Mouse (Mus musculus) myocyte (in vitro differentiated cells): Measurements from ENCODE around the gene Asic2.

Experiments used
- CEBPB ChIP-seq: IDR thresholded peaks from 2 replicates; pipeline ENCODE4 v1.6.1; 2011; ENCODE audit warnings: mild to moderate bottlenecking, moderate library complexity; ENCODE audit not compliant: poor library complexity, insufficient read depth, severe bottlenecking
- E2F4 ChIP-seq: IDR thresholded peaks from one replicate; pipeline ENCODE4 v1.6.1; 2011; ENCODE audit warnings: mild to moderate bottlenecking, control low read depth, moderate library complexity; ENCODE audit not compliant: insufficient read depth
- MYOD1 ChIP-seq, 3 experiments: IDR thresholded peaks; one replicate each; pipeline ENCODE4 v1.6.1; 2011; ENCODE audit warnings: control low read depth in 2 of 3, low read depth in 2 of 3, mild to moderate bottlenecking in 2 of 3, moderate library complexity in 1 of 3; ENCODE audit not compliant: insufficient read length in 2 of 3, control insufficient read depth in 1 of 3
- POLR2A ChIP-seq: IDR thresholded peaks from one replicate; pipeline ENCODE4 v1.6.1; 2011; ENCODE audit warnings: low read depth, mild to moderate bottlenecking, control low read depth, moderate library complexity; ENCODE audit not compliant: insufficient read length
- POLR2AphosphoS2 ChIP-seq: IDR thresholded peaks from one replicate; pipeline ENCODE4 v1.6.1; 2011; ENCODE audit warnings: low read depth, control low read depth; ENCODE audit not compliant: insufficient read length
- REST ChIP-seq: IDR thresholded peaks from one replicate; pipeline ENCODE4 v1.6.1; 2011; ENCODE audit warnings: mild to moderate bottlenecking, control low read depth, moderate library complexity; ENCODE audit not compliant: insufficient read depth, insufficient read length
- SRF ChIP-seq: IDR thresholded peaks from one replicate; pipeline ENCODE4 v1.6.1; 2011; ENCODE audit warnings: low read depth; ENCODE audit not compliant: control insufficient read depth, insufficient read length
- USF1 ChIP-seq: IDR thresholded peaks from one replicate; pipeline ENCODE4 v1.6.1; 2011; ENCODE audit warnings: low read depth, mild to moderate bottlenecking, control low read depth, moderate library complexity

- TF ChIP-seq SRF (no peak), MYOD1 (IDR thresholded peaks at IDR 0.05; ENCODE audit: control insufficient read depth in 1 of 3, insufficient read length in 2 of 3, low read depth in 2 of 3) (no peak), USF1 (no peak), POLR2A (no peak), POLR2AphosphoS2 (no peak), E2F4 (no peak), CEBPB (no peak), REST (no peak)
These were observed 45.5 kb upstream of the Asic2 start for GRCm38 (mm10) chr11:82013756-82014155.
